ENCODE assay signal across 8 mouse cellular contexts in the genomic region with DNA sequence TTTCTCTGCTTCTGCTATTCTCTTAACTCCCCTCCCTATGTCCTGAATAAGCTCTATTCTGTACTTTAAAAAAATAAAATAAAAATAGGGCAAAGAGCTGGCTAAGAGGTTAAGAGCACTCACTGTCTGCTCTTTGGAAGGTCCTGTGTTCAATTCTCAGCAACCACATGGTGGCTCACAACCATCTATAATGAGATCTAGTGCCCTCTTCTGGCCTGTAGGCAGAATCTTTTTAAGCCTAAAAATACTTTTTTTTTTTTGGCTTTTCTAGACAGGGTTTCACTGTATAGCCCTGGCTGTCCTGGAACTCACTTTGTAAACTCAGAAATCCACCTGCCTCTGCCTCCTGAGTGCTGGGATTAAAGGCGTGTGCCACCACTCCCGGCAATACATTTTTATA. TPM values are rescaled to one million over a fixed set of nuclear protein-coding genes. Genes with fewer than 3 reads are reported as not detected.
DNase-seq lines count a peak whose midpoint lies in the region; ATAC-seq and TF ChIP-seq lines count a peak whose summit lies in the region.
"Not testable (repeated sequence)": the region's sequence is repeated elsewhere in the genome, so short reads cannot be mapped to it uniquely, and the experiment has no call there.

No protein-coding gene starts in this region.

- not testable (repeated sequence) for H3K4me2 ChIP-seq in CH12.LX (ENCODE audit: insufficient read depth, low read depth, poor library complexity, severe bottlenecking); kidney, postnatal 0 days (ENCODE audit: low read length); lung, embryonic 14.5 days

- not testable (repeated sequence) for TF ChIP-seq EP300 in CH12.LX (IDR thresholded peaks at IDR 0.05; ENCODE audit: low read length); MEL (IDR thresholded peaks at IDR 0.05; ENCODE audit: low read depth in 1 of 2, low read length in 2 of 2); heart, adult 2 months (IDR thresholded peaks at IDR 0.05; ENCODE audit: insufficient read depth, low read depth, low read length)

- WGBS in heart, adult 2 months: 96% methylated on average over 2 of the region's 2 CpGs
- 96% methylated on average over 2 of the region's 2 CpGs for WGBS in kidney, postnatal 0 days
- WGBS in lung, embryonic 14.5 days: 86% methylated on average over 2 of the region's 2 CpGs

- in situ Hi-C loops in CH12.LX (cut with MboI; ENCODE audit: low pct_ligation_motif_present, low pct_unique_long_range_greater_than_20kb, low sequenced_read_pairs): not testable (repeated sequence)

- peak in 1 of 2 experiments; percentile 55; a peak in 2 of 4 replicates for TF ChIP-seq CTCF in CH12.LX (conservative IDR thresholded peaks at IDR 0.05 in 1 of 2, IDR thresholded peaks at IDR 0.05 in 1 of 2; ENCODE audit: low read depth in 2 of 2, low read length in 2 of 2)
- peak in 1 of 3 experiments; percentile 55; a peak in 3 of 6 replicates for TF ChIP-seq CTCF in MEL (IDR thresholded peaks at IDR 0.05 in 2 of 3, conservative IDR thresholded peaks at IDR 0.05 in 1 of 3; ENCODE audit: control insufficient read depth in 1 of 3, insufficient read depth in 1 of 3, low read depth in 2 of 3, low read length in 3 of 3, poor library complexity in 1 of 3, severe bottlenecking in 1 of 3)
- TF ChIP-seq CTCF in heart, adult 2 months (IDR thresholded peaks at IDR 0.05): peak; percentile 21; the same call in 1 of the 2 replicates
- peak; percentile 31 for TF ChIP-seq CTCF in kidney, postnatal 0 days (IDR thresholded peaks at IDR 0.05; ENCODE audit: low read depth)
- peak; percentile 8; the same call in 1 of the 2 replicates for TF ChIP-seq CTCF in left cerebral cortex, adult 2 months (IDR thresholded peaks at IDR 0.05)
- TF ChIP-seq CTCF in lung, embryonic 14.5 days (IDR thresholded peaks at IDR 0.05; ENCODE audit: low read depth): 0 out of 2 replicates have a peak, but pooled peaks have one; percentile 10

- H3K9me3 ChIP-seq in CH12.LX (replicated peaks; ENCODE audit: low read length); MEL (replicated peaks; ENCODE audit: insufficient read depth, low read length); kidney, postnatal 0 days (replicated peaks; ENCODE audit: low read length); lung, embryonic 14.5 days (ENCODE audit: low read depth, low read length): not testable (repeated sequence)

- TF ChIP-seq RAD21 in CH12.LX (IDR thresholded peaks at IDR 0.05; ENCODE audit: low read depth, low read length); MEL (IDR thresholded peaks at IDR 0.05; ENCODE audit: low read depth, low read length): not testable (repeated sequence)

- H3K79me2 ChIP-seq in CH12.LX (replicated peaks; ENCODE audit: control insufficient read depth, extremely low read depth, insufficient read depth, poor library complexity, severe bottlenecking) (peaks cover 64% of the 10 kb centered on the region), MEL (ENCODE audit: control insufficient read depth, insufficient read depth, low read length, poor library complexity) (peaks cover 45% of the 10 kb centered on the region)
- not testable (repeated sequence) for H3K79me2 ChIP-seq in heart, adult 2 months (replicated peaks; ENCODE audit: control insufficient read depth, insufficient read depth, low read length)

- H3K4me3 ChIP-seq in CH12.LX (replicated peaks in 1 of 3; ENCODE audit: low read depth in 2 of 3, low read length in 2 of 3, poor library complexity in 1 of 3); MEL (ENCODE audit: control insufficient read depth in 1 of 2, insufficient read depth in 1 of 2, low read depth in 2 of 2, low read length in 2 of 2); heart, adult 2 months; kidney, postnatal 0 days (replicated peaks; ENCODE audit: low read depth, low read length); left cerebral cortex, adult 2 months; lung, embryonic 14.5 days (ENCODE audit: low read depth, low read length): not testable (repeated sequence)

- H3K27me3 ChIP-seq in CH12.LX (replicated peaks); MEL (ENCODE audit: control insufficient read depth in 1 of 2, insufficient read depth in 2 of 2, low read length in 2 of 2); heart, adult 2 months (ENCODE audit: control insufficient read depth, insufficient read depth, low read length); kidney, postnatal 0 days (ENCODE audit: insufficient read depth, low read length); lung, embryonic 14.5 days (ENCODE audit: insufficient read depth, low read length): not testable (repeated sequence)

- not testable (repeated sequence) for H3K9ac ChIP-seq in CH12.LX (ENCODE audit: insufficient read depth, low read depth); MEL (ENCODE audit: control insufficient read depth, low read depth, low read length, poor library complexity, severe bottlenecking); heart, adult 2 months (ENCODE audit: low read depth, low read length); kidney, postnatal 0 days (ENCODE audit: low read depth, low read length); lung, embryonic 14.5 days

- H3K27ac ChIP-seq in CH12.LX (ENCODE audit: insufficient read depth, low read depth); MEL (ENCODE audit: control insufficient read depth, low read depth, low read length); heart, adult 2 months; kidney, postnatal 0 days; left cerebral cortex, adult 2 months; lung, embryonic 14.5 days (ENCODE audit: low read depth): not testable (repeated sequence)

- not testable (repeated sequence) for TF ChIP-seq POLR2A in CH12.LX (IDR thresholded peaks at IDR 0.05; ENCODE audit: low read depth, low read length); MEL (IDR thresholded peaks at IDR 0.05; ENCODE audit: control insufficient read depth in 1 of 2, insufficient read depth in 1 of 2, low read depth in 1 of 2, low read length in 2 of 2, poor library complexity in 1 of 2); heart, adult 2 months (IDR thresholded peaks at IDR 0.05; ENCODE audit: insufficient read depth, low read depth, low read length)

- not testable (repeated sequence) for ATAC-seq in kidney, postnatal 0 days (replicated peaks; ENCODE audit: low FRiP score, low read depth); lung, embryonic 14.5 days (ENCODE audit: insufficient read depth)

- peaks cover 54 to 84% of the 10 kb centered on the region in 2 experiments for H3K36me3 ChIP-seq in CH12.LX (replicated peaks in 1 of 2; ENCODE audit: control insufficient read depth in 1 of 2, insufficient read depth in 1 of 2, low read length in 1 of 2)
- H3K36me3 ChIP-seq in MEL (ENCODE audit: control insufficient read depth in 1 of 2, insufficient read depth in 2 of 2, low read length in 2 of 2): peaks cover 40 to 53% of the 10 kb centered on the region in 2 experiments
- H3K36me3 ChIP-seq in heart, adult 2 months (ENCODE audit: control insufficient read depth, insufficient read depth, low read length): peaks cover 15% of the 10 kb centered on the region
- H3K36me3 ChIP-seq in kidney, postnatal 0 days (ENCODE audit: insufficient read depth, low read length): peaks cover 33% of the 10 kb centered on the region
- peaks cover 77% of the 10 kb centered on the region for H3K36me3 ChIP-seq in lung, embryonic 14.5 days (ENCODE audit: insufficient read depth)

- H3K4me1 ChIP-seq in CH12.LX (ENCODE audit: control insufficient read depth in 1 of 2, insufficient read depth in 2 of 2): peaks cover 0 to 15% of the 10 kb centered on the region in 2 experiments; a peak in 1 of 4 replicates
- H3K4me1 ChIP-seq in MEL (ENCODE audit: control insufficient read depth in 1 of 2, insufficient read depth in 2 of 2, low read length in 2 of 2): peaks cover 10% of the 10 kb centered on the region in 2 experiments
- not testable (repeated sequence) for H3K4me1 ChIP-seq in heart, adult 2 months (ENCODE audit: control insufficient read depth, insufficient read depth, low read length); kidney, postnatal 0 days (replicated peaks; ENCODE audit: insufficient read depth, low read length); lung, embryonic 14.5 days (ENCODE audit: insufficient read depth)

- dilution Hi-C loops in CH12.LX (cut with MboI; ENCODE audit: extremely low pct_ligation_motif_present, extremely low pct_unique_long_range_greater_than_20kb, low sequenced_read_pairs): not testable (repeated sequence)

- not testable (repeated sequence) for DNase-seq in CH12.LX (ENCODE audit: extremely low read depth); MEL (ENCODE audit: low read depth, low spot score); heart, adult 2 months; kidney, postnatal 0 days (ENCODE audit: low spot score); left cerebral cortex, adult 2 months (ENCODE audit: extremely low spot score in 1 of 2, low spot score in 2 of 2); lung, embryonic 14.5 days
- DNase-seq in ES-CJ7 (ENCODE audit: low read depth, low spot score): peak; percentile 45
- peak; percentile 43 for DNase-seq in R1 (ENCODE audit: low read depth, low spot score)

- intact Hi-C loops in heart, adult 2 months (cut with DNase I); left cerebral cortex, adult 2 months (cut with DNase I): not testable (repeated sequence)

RNA-seq across cellular contexts. Expression of a gene that starts 11.7 kb away (rescaled TPM):
- 124 and 176 TPM in 2 replicates for total RNA-seq in CH12.LX (2012; rRNA removed)
- total RNA-seq in CH12.LX (2014; rRNA removed): 196 and 210 TPM in 2 replicates
- 247 and 274 TPM in 2 replicates for polyA plus RNA-seq in CH12.LX (2012; ENCODE audit: insufficient read length, low read depth)
- total RNA-seq in MEL (2012; rRNA removed): 233 and 240 TPM in 2 replicates
- polyA plus RNA-seq in MEL (2012; ENCODE audit: insufficient read depth in 1 of 2, insufficient read length in 2 of 2, low read depth in 1 of 2, low replicate concordance in 2 of 2, missing spikeins in 1 of 2): 100 to 1,000 TPM; 216 to 627 TPM
- total RNA-seq in heart, adult 2 months (2021): 10 to 100 TPM; 96.0 to 97.3 TPM
- 16.3 and 19.2 TPM in 2 replicates for polyA plus RNA-seq in heart, adult 2 months (2012; rRNA removed)
- 467 and 468 TPM in 2 replicates for polyA plus RNA-seq in kidney, postnatal 0 days (2015; fragmentation: Nextera tagmentation; extraction: Ambion mirVana)
- total RNA-seq in left cerebral cortex, adult 2 months (2021): 100 to 1,000 TPM; 121 to 123 TPM
- polyA plus RNA-seq in lung, embryonic 14.5 days (2014; fragmentation: Nextera tagmentation; extraction: Ambion mirVana): 548 and 570 TPM in 2 replicates

RNA-seq across cellular contexts. Expression of a gene that starts 12.6 kb away (rescaled TPM):
- total RNA-seq in CH12.LX (2012; rRNA removed) (1,695 and 1,781 TPM in 2 replicates), CH12.LX (2014; rRNA removed) (1,737 and 1,775 TPM in 2 replicates), MEL (2012; rRNA removed) (2,164 and 2,193 TPM in 2 replicates)
- polyA plus RNA-seq in CH12.LX (2012; ENCODE audit: insufficient read length, low read depth) (1,504 and 1,607 TPM in 2 replicates), MEL (2012; ENCODE audit: insufficient read depth in 1 of 2, insufficient read length in 2 of 2, low read depth in 1 of 2, low replicate concordance in 2 of 2, missing spikeins in 1 of 2) (1,000 to 10,000 TPM in 1 of 2 experiments, 100 to 1,000 TPM in 1; 545 to 2,318 TPM)
- 1,000 to 10,000 TPM; 7,689 to 9,158 TPM for total RNA-seq in heart, adult 2 months (2021)
- polyA plus RNA-seq in heart, adult 2 months (2012; rRNA removed): 8,017 and 9,446 TPM in 2 replicates
- polyA plus RNA-seq in kidney, postnatal 0 days (2015; fragmentation: Nextera tagmentation; extraction: Ambion mirVana): 3,631 and 3,848 TPM in 2 replicates
- 1,000 to 10,000 TPM; 1,628 to 1,633 TPM for total RNA-seq in left cerebral cortex, adult 2 months (2021)
- polyA plus RNA-seq in lung, embryonic 14.5 days (2014; fragmentation: Nextera tagmentation; extraction: Ambion mirVana): 2,183 and 2,273 TPM in 2 replicates

RNA-seq across cellular contexts. Expression of a gene that starts 20.9 kb away (rescaled TPM):
- total RNA-seq in CH12.LX (2012; rRNA removed) (11.8 and 12.8 TPM in 2 replicates), CH12.LX (2014; rRNA removed) (4.5 and 5.4 TPM in 2 replicates), MEL (2012; rRNA removed) (5.5 and 8.2 TPM in 2 replicates)
- polyA plus RNA-seq in CH12.LX (2012; ENCODE audit: insufficient read length, low read depth) (29.5 and 34.0 TPM in 2 replicates), MEL (2012; ENCODE audit: insufficient read depth in 1 of 2, insufficient read length in 2 of 2, low read depth in 1 of 2, low replicate concordance in 2 of 2, missing spikeins in 1 of 2) (10 to 100 TPM; 33.8 to 46.0 TPM)
- 10 to 100 TPM; 18.4 to 22.4 TPM for total RNA-seq in heart, adult 2 months (2021)
- 15.5 and 23.7 TPM in 2 replicates for polyA plus RNA-seq in heart, adult 2 months (2012; rRNA removed)
- 9.8 and 11.3 TPM in 2 replicates for polyA plus RNA-seq in kidney, postnatal 0 days (2015; fragmentation: Nextera tagmentation; extraction: Ambion mirVana)
- total RNA-seq in left cerebral cortex, adult 2 months (2021): 10 to 100 TPM; 42.2 to 45.1 TPM
- polyA plus RNA-seq in lung, embryonic 14.5 days (2014; fragmentation: Nextera tagmentation; extraction: Ambion mirVana): 23.9 and 26.2 TPM in 2 replicates

RNA-seq across cellular contexts. Expression of a gene that starts 35.1 kb away (rescaled TPM):
- 1,257 and 1,396 TPM in 2 replicates for total RNA-seq in CH12.LX (2012; rRNA removed)
- 1,670 and 1,798 TPM in 2 replicates for total RNA-seq in CH12.LX (2014; rRNA removed)
- polyA plus RNA-seq in CH12.LX (2012; ENCODE audit: insufficient read length, low read depth): 1,330 and 1,397 TPM in 2 replicates
- 1,577 and 1,612 TPM in 2 replicates for total RNA-seq in MEL (2012; rRNA removed)
- 1,000 to 10,000 TPM in 1 of 2 experiments, 100 to 1,000 TPM in 1; 202 to 1,039 TPM for polyA plus RNA-seq in MEL (2012; ENCODE audit: insufficient read depth in 1 of 2, insufficient read length in 2 of 2, low read depth in 1 of 2, low replicate concordance in 2 of 2, missing spikeins in 1 of 2)
- total RNA-seq in heart, adult 2 months (2021): 100 to 1,000 TPM; 436 to 544 TPM
- polyA plus RNA-seq in heart, adult 2 months (2012; rRNA removed): 204 and 212 TPM in 2 replicates
- polyA plus RNA-seq in kidney, postnatal 0 days (2015; fragmentation: Nextera tagmentation; extraction: Ambion mirVana): 769 and 820 TPM in 2 replicates
- 100 to 1,000 TPM; 310 to 314 TPM for total RNA-seq in left cerebral cortex, adult 2 months (2021)
- 921 and 936 TPM in 2 replicates for polyA plus RNA-seq in lung, embryonic 14.5 days (2014; fragmentation: Nextera tagmentation; extraction: Ambion mirVana)

RNA-seq across cellular contexts. Expression of a gene that starts 55.5 kb away (rescaled TPM):
- 69.5 and 79.6 TPM in 2 replicates for total RNA-seq in CH12.LX (2012; rRNA removed)
- 151 and 171 TPM in 2 replicates for total RNA-seq in CH12.LX (2014; rRNA removed)
- 101 and 102 TPM in 2 replicates for polyA plus RNA-seq in CH12.LX (2012; ENCODE audit: insufficient read length, low read depth)
- 59.6 and 74.0 TPM in 2 replicates for total RNA-seq in MEL (2012; rRNA removed)
- 10 to 100 TPM in 1 of 2 experiments, not detected in 1; 71.5 TPM for polyA plus RNA-seq in MEL (2012; ENCODE audit: insufficient read depth in 1 of 2, insufficient read length in 2 of 2, low read depth in 1 of 2, low replicate concordance in 2 of 2, missing spikeins in 1 of 2)
- total RNA-seq in heart, adult 2 months (2021): 1 to 10 TPM; 1.7 TPM
- polyA plus RNA-seq in heart, adult 2 months (2012; rRNA removed): 1.2 and 2.0 TPM in 2 replicates
- 43.9 and 53.2 TPM in 2 replicates for polyA plus RNA-seq in kidney, postnatal 0 days (2015; fragmentation: Nextera tagmentation; extraction: Ambion mirVana)
- 1 to 10 TPM; 7.9 to 8.1 TPM for total RNA-seq in left cerebral cortex, adult 2 months (2021)
- polyA plus RNA-seq in lung, embryonic 14.5 days (2014; fragmentation: Nextera tagmentation; extraction: Ambion mirVana): 95.7 and 101 TPM in 2 replicates

Comparison
In these comparisons a context has a peak if more than half of its experiments do, and no peak if none do; other contexts are left out.
1. RNA of a gene that starts 11.7 kb away (polyA plus RNA-seq): 216 to 627 TPM in MEL, 548 to 570 TPM in lung, embryonic 14.5 days, 467 to 468 TPM in kidney, postnatal 0 days and 247 to 274 TPM in CH12.LX; 16.3 to 19.2 TPM in heart, adult 2 months; every median in the first group is over 10 times any median in the second.